Mouse (Mus musculus): ENCODE measurements at regions not wholly inside any gene's neighbourhood (a gene's known extent, or its start where the extent isn't known, plus 50 kb on each side); places are given as distances from the start of the nearest gene placed in this dataset.

DNA sequence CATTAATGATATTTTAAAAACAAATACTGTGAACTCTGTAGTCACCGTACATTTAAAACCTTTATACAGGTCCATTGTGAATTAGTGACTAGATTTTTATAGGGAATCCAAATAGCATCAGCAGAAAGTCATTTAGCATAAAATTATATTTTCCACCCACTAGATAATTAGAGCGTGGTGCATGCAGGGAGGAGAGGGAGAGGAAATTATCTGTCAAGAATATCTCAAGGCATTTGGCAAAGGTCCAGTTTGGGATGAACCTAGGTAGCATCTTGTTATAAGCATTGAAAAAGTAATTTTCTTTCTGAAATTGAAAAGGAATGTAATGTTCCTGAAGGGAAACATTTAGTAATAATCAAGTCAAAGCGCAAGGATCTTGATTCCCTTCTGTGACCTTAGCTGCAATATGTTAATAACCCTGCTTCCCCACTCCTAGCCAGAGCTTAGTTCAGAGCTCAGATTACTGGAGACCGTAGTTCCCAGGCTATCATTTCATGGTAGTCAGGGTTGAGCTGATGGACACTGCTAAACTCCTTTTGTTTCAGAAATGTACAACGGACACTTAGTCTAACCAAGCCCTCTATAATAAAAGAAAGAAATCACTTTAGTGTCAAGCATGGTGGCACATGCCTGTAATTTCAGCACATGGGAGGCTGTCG lies 200.8 kb upstream of the Slc39a10 start:
- DNase-seq: no peak

DNA sequence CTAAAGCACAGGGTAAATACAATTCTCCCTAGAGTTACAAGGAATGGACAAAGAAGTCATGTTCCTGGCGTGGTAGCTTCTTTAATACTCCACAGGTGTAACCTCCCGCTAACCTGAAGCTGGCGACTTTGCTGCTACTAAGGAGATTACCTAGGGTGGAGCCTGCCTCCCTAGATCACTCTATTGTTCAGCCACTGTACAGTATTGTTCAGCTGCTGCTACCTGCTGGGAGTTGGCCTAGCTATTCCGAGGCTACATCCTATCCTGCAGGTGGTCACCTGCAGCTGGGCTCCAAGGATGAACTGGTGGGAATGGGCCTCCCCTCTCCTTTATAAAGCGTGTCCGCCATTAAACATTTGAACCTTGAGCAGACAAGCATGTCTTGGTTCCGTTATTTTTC lies 183.8 kb upstream of the Slc39a10 start:
- no peak for DNase-seq

DNA sequence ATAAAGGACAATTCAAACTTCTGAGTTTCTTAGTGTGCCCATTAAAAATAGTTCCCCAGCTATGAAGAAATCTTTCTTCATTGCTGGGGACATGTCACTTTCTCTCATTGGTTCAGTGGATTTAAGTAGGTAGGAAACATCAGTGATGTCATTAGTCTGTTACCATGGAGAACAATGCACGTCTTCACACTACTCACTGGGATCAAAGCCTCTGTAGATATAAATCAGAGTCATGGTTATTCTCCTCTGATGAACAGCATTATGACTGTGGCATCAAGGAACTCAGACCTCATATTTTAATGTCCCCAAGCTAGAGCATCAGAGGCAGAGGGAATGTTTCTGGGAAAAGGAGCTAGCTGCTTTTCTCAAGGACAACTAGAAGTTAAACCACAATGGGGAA lies 165.5 kb upstream of the Slc39a10 start:
- no peak for DNase-seq

DNA sequence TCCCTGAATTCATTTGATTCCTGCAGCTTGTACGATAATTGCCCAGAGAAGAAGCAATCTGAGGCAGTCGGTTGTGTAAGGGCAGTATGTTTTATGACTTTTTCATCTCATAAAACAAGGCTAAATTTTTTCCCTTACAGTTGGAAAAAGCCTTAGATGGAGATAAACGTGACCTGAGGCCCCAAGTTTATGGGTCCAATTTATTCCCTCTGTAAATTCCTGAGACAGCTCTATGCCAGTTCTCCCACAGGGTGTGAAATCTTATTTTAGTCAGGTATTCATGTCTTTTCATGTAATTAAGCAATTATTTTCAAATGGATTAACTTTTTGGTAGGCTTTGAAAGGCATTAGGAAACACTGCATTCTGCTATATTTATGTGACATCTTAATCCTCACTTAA lies 164.7 kb upstream of the Slc39a10 start:
- no peak for DNase-seq

DNA sequence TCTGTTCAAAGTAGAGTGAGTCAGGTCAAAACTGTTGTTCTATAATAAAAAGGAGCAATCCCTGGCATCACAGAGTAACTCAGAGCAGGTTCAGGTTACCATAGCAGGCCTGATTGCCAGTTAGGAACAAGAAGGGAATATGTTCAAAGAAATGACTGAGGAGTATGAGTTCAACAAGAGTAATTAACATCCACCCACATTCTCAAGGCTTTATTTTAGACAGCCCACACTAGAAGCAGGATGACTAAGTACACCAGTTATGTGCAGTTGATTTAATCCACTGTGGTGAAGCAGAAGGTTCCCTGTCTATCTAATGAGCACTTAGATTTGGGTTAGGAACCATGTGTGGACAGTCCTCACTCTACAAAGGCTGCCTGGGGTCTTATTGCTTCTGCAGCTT lies 158.5 kb upstream of the Slc39a10 start:
- no peak for DNase-seq

DNA sequence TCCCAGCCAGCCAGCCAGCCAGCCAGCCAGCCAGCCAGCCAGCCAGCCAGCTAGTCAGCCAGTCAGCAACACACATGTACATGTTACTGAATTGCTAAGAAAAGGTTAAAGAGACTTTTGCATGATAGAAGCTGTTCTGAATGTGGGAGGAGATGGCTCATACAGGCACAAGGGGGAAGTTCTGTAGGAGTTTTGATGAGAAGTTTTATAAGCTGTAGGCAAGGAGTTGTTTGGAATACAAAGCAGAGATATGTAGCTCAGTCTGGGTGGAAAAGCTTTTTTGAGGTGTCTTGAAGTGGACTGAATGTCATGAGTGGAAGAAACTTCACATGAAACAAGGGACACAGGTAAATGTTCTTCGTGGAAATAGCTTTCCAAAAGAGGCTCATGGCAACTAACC lies 157.8 kb upstream of the Slc39a10 start:
- no peak for DNase-seq

DNA sequence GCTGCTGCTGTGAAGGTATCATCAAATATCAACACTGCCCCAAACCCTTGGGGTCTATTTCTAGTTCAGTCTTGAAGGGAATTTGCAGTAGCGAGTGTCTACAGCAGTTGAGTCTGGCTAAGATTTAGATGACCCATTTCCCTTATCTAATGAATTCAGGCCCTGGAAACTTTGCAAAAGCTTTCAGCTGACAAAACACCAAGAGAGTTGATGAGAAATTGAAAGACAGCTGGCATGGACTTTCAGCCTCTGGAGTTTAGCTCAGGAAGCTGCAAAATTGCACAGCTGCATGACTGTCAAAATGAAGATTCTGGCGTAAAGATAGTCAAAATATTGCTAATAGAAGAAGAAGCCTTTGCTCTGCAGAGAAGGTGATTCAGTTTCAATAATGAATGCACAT lies 144.9 kb upstream of the Slc39a10 start:
- peak; percentile 6 for DNase-seq

DNA sequence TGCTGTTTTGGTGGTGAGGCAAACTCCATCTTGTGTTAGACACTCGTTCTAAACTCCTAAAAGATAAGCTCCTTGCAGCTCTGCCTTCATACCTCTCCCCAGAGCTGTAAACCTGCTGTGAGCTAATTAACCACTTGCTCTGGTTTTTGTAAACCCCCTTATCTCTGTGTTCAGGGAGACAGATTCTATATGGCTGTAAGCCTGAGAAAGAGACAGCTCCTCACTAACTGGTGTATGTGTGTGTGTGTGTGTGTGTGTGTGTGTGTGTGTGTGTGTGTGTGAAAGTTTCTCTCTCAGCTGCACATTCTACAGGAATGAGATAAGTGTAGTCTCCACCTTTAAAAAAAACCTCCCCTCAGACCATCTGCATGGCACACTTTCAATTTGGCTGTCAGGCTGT lies 126.7 kb upstream of the Slc39a10 start:
- no peak for DNase-seq

DNA sequence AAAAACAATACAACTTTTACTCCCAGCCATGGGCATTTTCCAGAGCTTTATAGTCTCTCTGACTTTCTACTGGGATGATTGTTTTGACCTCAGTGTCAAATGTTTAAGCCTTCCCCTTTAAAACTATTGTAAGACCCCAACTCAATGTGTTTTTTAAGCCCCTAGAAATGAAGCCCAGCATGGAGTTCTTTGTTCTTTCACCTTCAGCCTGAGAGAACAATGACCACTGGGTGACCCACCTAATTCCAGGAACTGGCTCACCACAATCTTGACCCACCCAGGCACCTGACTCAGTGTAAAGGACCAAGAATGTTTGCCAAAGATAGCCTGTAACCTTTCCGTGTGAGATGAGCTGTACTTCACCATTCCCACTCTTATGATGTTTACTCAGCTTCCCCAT lies 121.9 kb upstream of the Slc39a10 start:
- no peak for DNase-seq

DNA sequence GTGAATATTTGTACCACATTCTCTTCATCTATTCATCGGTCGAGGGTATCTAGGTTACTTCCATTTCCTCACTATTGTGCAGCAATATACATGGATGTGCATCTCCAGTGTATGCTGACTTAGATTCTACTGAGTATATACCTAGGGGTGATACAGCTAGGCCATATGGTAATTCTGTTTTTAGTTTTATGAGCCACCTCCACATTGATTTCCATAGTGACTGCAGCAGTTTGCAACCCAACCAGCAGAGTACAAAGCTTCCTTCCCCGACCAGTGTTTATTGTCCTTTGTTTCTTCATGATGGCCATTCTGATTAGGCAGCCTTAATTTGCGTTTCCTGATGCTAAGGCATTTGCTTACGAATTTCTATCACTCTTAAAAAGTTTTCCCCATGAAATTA lies 111.1 kb upstream of the Slc39a10 start:
- DNase-seq: no peak

DNA sequence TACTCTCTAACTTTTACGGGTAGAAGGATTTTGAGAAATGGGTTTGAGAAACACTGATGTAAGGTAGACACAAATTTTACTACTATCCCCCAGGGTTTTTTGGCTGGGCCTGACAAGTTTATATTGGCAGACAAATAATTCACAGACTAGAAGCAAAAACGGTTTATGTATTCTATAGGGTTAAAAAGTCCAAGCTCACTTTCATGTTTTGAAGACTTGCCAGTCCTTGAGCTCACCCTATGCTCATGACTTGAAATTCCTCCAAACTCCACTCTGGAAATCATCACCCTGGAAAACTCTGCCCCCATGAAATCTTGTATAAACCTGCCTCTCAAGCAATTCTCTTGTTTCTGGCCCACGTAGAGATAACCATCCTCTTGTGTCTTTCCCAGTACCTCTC lies 106.7 kb upstream of the Slc39a10 start:
- no peak for DNase-seq

DNA sequence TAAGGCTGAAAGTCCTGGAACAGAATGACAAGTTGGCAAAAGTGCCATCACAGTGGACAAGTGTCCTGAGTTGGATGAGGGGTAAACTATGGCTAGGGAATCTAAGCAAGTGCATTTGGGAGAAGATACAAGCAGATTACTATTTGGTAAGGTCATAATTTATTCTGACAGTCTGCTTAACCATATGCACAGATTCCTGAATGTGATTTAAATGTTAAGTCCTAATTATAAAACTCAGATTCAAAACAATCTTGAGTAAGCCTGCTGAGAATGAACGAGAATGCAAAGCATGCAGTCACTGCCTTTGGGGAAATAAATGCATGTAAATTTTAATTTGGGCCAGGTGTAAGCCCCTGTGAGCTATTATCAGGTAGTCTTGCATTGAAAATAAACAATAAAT lies 93.3 kb upstream of the Slc39a10 start:
- no peak for DNase-seq

DNA sequence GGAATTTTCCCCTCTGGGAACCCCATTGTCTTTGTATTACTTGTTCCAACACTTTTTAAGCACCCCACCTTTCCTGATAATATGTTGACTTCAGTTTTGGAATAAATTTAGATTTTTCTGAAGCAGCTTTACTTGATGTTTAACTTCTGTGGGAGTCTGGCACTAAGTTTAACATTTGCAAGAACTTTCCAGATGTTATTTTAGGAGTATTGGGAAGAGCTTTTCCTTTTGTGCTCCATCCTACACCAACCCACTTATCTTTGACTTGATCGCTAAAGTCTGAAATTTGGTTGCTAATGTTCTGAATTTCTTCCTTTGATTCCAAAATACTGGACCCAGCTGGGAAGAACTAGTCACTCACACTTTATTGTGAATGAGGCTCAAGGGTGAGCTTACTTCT lies 90.4 kb upstream of the Slc39a10 start:
- no peak for DNase-seq

DNA sequence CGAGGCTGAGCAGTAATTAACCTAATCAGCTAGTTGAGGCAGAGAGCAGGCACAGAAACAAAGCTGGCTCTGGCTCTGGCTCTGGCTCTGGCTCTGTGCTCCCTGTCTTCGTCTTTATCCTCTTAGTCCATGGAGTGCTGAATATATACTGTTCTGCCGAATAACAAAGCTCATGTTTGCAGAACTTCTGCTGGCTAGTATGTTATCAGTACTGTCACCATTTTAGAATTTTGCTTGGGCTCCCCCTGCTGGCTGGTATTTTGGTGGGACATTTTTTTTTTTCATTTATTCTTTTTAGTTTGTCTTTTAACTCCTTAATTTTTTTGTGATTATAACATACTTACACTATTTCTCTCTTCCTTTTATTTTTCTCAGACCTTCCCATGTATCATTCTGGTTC lies 77.8 kb upstream of the Slc39a10 start:
- peak; percentile 74 for DNase-seq

DNA sequence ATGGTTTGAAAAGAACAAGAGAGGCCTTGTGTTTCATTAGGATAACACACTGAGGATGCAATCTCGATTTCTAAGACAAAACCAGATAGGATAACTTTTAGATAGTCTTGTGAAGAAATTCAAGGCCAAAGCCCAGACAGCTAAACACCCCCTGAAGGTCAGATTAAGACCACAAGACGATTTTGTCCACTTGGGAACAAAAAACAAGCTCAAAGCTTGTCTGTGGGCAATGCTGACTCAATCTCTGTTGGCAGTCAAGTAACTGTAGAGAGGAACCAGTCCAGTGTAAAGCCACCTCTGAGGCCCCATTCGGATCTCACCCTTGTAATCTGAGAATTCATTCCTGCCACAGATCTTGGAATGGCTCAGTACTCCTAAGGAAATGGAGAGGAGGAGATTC lies 75.7 kb upstream of the Slc39a10 start:
- DNase-seq: no peak

DNA sequence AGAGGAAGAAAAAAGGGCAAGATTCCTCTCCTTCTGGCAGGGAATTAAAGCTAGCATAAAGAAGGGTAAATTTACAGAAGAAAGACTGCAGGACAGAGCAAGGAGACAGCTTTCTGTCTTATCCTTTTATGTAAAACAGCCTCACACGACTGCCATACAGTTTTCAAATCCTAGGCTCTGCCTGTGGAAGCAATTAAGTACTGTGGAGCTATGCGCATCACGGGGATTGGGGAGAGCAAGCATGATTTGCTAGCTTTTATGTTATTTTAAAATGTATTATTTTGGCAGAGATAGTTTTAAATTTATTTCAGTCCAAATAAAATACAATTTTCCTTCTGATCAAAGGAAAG lies 74.2 kb upstream of the Slc39a10 start:
- DNase-seq: no peak

DNA sequence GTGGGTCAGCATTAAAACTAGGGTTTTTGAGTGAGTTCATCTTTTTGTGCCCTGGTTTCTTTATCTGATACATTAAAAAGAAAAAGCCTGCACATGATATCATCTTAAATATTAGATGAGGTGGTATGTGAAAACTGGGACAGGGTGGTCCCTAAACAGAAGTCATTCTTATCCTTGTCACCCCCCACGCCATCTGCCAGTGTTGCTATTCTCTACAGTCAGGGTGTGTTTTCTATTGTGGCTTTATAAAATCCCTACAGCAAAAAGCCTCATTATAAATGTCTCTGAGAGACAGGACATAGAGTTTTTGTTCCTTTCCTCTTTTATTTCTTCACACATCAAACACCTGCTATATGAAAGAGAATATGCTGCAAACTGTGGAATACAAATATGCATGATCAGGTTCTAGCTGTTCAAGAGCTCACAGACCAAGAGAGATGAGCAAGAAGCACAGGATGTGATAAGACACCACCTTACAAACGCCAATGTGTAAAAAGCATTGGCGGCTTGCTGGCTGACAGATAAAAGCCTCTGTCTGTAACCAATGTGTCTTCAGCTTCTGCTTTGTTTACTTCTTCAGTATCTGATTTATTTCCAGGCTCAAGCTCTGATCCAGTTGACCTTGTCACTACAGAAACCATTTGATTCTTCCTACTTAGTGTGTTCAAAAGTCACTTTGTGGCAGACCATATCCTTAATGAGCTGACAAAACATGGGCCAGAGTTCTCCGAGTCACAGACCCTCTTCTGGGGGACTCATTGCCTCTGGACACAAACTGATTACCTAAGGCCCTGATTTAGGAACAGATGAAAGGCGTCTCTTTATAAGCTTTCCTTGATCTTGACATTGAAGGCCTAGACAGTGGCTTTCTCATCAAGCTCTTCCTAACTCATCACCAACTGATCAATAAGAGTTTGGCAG lies 73.6 kb upstream of the Slc39a10 start:
- DNase-seq: no peak

DNA sequence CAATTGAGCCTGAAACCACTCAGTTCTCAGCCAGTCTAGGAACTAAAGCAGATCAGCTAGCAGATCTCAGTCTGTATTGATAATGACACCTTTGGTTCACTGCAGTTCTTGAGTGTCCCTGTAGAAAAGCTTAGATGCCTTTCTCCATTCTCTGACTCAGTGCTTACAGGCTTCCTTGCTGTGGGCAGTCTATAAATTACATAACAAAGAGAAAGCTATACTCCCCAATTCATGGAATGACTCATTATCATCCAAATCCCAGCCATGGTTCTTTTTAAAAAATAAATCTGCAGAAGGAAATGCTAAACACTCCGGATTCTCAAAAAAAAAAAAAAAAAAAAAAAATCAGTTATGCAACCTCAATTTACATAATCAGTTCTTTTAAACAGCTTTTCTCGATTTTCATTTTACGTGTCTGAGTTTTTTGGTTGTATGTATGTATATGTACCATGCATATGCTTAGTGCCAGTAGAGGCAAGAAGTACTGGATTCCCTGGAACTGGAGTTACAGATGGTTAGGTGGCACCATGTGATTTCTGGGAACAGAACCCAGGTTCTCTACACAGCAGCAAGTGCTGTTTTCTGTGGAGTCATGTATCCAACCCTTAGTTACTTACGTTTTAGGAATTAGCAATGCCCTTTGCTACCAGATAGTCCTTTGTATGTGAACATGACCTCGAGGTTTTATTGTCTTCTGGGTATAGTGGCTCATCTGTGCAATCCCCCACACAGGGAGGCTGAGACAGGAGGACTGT lies 71.5 kb upstream of the Slc39a10 start:
- no peak for DNase-seq

Small RNA genes lying in the stretch of these regions (microRNA-seq; reads per million reads assigned to microRNA genes)
- 0 reads per million in 2 experiments for gene Mir6350
